Mouse (Mus musculus) adrenal gland, postnatal 10 days (tissue): Measurements from ENCODE around the gene Rgs6. TPM values are rescaled to one million over a fixed set of nuclear protein-coding genes. Genes with fewer than 3 reads are reported as not detected.

Experiments
- DNase-seq: peaks from one replicate; pipeline ENCODE4 v3.0.0; 2021; ENCODE audit warnings: mixed read lengths
- total RNA-seq, 2 experiments: library from RNA; stranded (reverse); gene quantifications; 2 replicates each; pipeline ENCODE4 v1.2.3; 2021

The Rgs6 gene
- total RNA-seq, 2 experiments from 2014 or later, result 2.1 to 3.1 TPM

- peak; percentile 41 for DNase-seq
These were observed 616.3 kb downstream of the Rgs6 start for GRCm38 (mm10) chr12:83204361-83204760.

DNA sequence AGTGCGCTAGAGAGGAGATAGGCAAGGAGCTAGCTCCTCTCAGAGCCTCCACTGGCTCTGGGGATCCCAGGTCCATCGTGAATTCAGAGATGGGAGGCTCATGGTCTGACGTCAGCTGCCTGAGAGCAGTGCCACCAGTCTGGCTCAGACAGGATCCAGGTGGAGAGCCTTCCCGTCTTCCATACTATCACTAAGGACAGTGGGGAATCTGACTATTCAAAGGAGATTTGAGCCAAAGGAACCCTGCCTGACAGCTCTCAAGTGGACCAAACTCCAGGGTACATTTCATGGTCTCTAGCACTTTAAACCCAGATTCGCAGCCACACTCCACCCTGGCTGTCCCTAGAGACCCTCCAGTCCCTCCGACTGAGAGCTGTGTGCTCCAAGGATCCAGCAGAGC lies 618.8 kb downstream of the Rgs6 start:
- DNase-seq, result no peak

DNA sequence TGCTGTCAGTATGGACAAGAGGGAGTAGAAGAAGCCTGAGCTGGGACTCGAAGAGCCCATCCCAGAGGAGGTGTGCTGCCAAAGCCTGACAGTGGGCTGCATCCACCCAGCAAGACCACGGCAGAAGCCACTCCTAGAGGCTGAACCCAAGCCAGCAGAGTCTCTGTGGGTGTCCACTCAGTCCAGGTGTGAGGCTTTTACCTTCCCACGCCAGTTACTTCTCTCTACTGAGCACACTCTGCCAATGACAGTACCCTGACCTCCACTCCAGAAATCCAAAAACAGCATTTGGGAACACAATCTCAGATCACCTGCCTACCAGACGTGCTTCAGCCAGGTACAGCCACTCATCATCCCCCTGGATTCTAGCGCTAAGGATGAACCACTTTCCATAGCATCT lies 619.4 kb downstream of the Rgs6 start:
- no peak for DNase-seq

GRCm38 (mm10) chr12:83208011-83208410 lies 619.9 kb downstream of the Rgs6 start:
- DNase-seq, result no peak

- no peak for DNase-seq
These were observed 620.7 kb downstream of the Rgs6 start for GRCm38 (mm10) chr12:83208841-83209240.

DNA sequence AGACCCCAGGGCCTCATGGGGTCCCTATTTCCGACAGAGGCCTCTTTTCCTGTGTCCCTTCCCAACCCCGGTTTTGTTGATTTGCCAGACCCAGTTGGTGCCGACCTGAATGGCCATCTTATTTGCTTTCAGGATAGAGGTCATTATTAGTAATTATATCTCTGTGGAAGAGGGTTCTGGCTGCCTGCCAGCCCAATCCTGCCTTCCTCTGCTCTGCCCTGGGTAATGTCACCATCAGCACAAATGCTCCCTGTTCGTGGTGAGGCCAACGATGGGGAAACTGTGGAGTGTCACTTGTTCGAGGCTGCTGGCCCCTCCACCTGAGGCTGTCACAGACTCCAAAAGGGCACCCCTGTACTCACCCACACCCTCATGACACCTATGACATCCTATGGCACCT lies 621.4 kb downstream of the Rgs6 start:
- DNase-seq, result peak; percentile 51

- DNase-seq, result peak; percentile 24
These were observed 622.2 kb downstream of the Rgs6 start for GRCm38 (mm10) chr12:83210294-83210693.

DNA sequence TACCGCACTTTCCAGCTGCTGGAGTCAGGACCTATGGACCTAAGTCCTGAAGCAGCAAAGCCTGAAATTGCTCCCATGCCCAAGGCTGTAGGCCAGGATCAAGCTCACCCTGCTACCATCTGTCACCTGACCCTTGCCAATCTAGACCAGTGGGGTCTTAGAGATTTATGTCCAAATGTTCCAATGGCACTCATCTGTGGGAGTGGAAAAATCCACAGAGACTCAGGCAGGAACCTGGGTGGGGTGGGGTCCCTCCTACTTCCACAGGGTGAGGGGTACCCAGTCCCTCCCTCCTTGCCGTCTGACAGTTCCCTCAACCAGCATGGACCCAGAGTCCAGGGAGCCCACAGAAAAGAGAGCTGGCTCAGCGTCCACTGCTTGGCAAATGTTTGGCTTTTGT lies 622.6 kb downstream of the Rgs6 start:
- DNase-seq, result no peak

GRCm38 (mm10) chr12:83211146-83211822 lies 623.2 kb downstream of the Rgs6 start:
- no peak for DNase-seq
